Mouse (Mus musculus) lung, postnatal 36 days (tissue): Measurements from ENCODE around the gene Asrgl1.

Source experiments
- DNase-seq: peaks from one replicate; pipeline ENCODE4 v3.0.0; 2022; ENCODE audit warnings: mixed read lengths

Gene Asrgl1

DNA sequence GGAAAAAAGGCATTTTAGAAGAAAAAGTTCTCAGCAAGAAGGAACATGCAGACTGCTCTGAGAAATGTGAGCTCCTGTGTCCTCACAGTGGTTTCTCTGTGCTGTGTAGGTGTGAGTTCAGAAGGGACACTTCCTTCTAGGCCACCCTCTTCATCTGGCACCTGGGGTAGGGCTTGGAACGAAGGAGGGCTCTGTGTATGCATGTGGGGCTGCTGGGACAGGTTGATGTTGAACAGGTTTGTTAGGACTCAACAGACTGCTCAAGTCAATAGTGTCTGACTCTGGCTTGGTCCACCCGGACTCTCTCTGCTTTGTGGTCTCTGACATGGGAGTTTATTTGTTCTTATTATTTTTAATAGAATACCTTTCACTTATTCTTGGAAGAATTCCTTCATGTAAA is 65.1 kb downstream of the Asrgl1 start:
- DNase-seq: no peak

- peak; percentile 44 for DNase-seq
These were observed 65.6 kb downstream of the Asrgl1 start for GRCm38 (mm10) chr19:9069687-9070307.

DNA sequence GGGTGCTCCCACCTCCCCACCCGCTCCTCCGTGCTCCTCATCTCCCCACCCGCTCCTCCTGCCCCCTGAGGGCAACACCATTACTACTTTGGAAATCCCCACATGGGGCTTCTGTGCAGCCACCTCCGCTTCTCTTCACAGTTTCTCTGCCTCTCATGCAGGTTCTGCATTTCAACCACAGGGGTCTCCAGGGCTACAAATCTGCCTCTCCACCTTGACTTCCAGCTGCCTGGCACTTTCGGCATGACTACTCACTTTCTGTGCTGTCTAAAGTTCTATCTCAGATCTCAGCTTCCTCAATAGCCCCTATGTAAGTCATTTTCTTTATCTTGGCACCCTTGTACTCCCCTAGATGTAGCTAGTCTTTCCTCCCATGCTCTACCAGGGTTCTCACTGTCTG is 68.1 kb downstream of the Asrgl1 start:
- no peak for DNase-seq

DNA sequence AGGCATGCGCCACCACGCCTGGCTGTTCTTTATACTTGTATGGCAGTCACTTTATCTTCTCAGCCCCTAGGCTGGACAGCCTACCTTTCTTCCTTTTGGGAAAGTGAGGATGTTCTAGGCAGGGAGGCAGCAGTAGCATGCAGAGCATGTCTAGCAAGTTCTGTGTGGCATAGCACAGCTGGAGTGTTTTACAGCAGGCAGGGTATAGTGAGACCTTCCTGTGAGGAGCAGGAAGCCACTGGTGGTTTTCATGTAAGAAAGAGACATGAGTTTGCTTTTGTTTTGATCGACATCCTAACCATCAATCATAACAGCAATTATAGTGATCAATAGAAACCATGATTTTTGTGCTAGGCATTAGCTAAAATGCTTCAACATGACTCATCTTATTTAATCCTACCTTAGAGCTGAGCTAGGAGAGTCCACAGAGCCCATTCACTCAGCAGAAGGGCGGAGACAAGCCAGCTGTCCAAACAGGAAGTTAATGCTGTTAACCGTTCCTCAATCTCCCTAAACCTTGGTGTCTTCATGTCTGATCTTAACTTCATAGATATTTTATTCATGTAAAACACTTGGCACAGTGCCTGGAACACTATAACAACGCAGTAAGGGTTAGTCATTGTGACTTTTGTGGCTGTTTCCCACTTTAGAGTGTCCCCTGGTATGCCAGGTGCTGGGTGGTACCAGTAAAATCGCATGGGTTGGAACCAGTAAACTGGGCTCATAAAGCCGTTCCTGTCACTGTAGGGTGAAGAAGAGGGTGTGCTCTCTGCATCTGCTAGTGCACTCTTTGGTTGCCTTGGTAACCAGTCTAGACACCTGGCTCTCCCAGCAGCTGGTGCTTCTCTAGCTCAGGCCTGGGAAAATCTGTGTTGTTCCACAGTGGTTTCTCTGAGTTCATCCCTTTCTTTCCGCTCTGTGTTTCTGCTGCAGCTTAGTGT is 69.5 kb downstream of the Asrgl1 start:
- DNase-seq: peak; percentile 40

DNA sequence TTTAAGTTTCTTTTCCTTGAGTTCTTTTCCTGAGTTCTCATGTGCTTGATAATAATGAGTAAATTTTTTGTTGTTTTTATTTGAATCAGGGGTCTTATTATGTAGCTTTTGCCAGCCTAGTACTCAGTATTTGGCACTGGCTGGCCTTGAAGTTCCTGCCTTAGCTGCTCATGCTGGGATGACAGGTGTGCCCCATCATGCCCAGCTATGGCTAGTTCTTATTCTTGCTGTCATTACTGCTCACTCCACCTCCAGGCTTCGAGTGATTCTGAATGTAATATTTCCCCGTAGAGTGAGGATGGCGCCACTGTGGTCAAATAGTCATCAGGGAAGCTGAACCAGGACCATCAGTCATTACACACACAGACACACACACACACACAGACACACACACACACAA is 71.6 kb downstream of the Asrgl1 start:
- DNase-seq: no peak

DNA sequence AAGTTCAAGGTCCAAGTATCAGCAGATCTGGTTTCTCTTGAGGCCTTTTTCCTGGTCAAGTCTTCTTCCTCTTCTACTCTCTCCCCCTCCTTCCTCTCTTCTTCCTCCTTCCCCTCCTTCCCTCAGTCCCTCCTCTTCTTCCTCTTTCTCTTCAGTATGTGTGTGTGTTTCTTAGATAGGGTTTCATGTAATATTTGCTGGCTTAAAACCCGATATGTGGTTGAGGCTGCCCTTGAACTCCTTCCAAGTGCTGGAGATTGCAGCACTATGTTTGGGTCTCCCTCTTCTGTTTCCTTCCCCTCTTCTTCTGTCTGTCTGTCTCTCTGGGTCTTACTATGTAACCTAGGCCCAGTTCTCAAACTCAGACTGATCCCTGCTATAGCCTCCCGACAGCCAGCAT is 72.6 kb downstream of the Asrgl1 start:
- DNase-seq: no peak

- DNase-seq: peak; percentile 74
These were observed 74.1 kb downstream of the Asrgl1 start for GRCm38 (mm10) chr19:9061221-9061893.

DNA sequence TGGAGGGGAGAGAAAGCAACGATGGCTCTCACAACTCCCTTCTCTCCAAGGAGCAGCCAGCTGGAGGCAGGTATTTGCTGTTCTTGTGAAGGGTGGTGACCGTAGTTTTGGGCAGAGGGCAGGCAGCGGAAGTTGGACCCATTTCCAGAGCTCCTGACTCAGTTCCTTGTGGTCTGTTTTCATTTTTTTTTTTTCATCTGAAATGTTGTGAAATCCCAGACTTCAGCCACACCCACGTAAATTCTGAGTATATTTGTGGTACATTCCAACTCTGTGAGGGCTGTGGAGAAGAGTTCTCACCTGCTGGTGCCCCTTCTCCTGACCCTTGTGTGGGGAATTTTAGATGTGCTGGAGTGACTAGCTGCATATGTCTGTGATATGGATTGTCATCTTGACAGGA is 75.3 kb downstream of the Asrgl1 start:
- DNase-seq: peak; percentile 67
